Mouse (Mus musculus) hindbrain, postnatal 0 days (tissue): ENCODE measurements around the gene Gm4792. TPM values are rescaled to one million over a fixed set of nuclear protein-coding genes. Genes with fewer than 3 reads are reported as not detected.

Experiments used
- ATAC-seq: fragments of 200-750 bp; cut with Nextera tagmentation; 2 replicates; pipeline ENCODE4 v1.8.0; 2017; ENCODE audit warnings: mild to moderate bottlenecking, moderate TSS enrichment, moderate library complexity
- DNase-seq: peaks from one replicate; pipeline ENCODE4 v3.0.0-alpha.2; 2015; ENCODE audit warnings: low spot score
- H3K27ac ChIP-seq: fragments of 300-500 bp; sonication (generic); 2 replicates; pipeline ENCODE4 v1.5.1; 2014; ENCODE audit warnings: mild to moderate bottlenecking
- H3K27me3 ChIP-seq: fragments of 300-500 bp; sonication (generic); 2 replicates; pipeline ENCODE4 v1.6.1; 2014; ENCODE audit warnings: low read length, mixed read lengths; ENCODE audit not compliant: insufficient read depth
- H3K36me3 ChIP-seq: fragments of 300-500 bp; sonication (generic); 2 replicates; pipeline ENCODE4 v1.6.1; 2014; ENCODE audit warnings: low read length, mixed read lengths; ENCODE audit not compliant: insufficient read depth
- H3K4me1 ChIP-seq: fragments of 300-500 bp; sonication (generic); 2 replicates; pipeline ENCODE4 v1.6.1; 2014; ENCODE audit warnings: antibody characterized with exemption, low read length, mixed read lengths; ENCODE audit not compliant: insufficient read depth
- H3K4me2 ChIP-seq: fragments of 300-500 bp; sonication (generic); 2 replicates; pipeline ENCODE4 v1.6.1; 2014; ENCODE audit warnings: low read depth, mild to moderate bottlenecking, low read length, moderate library complexity, mixed read lengths
- H3K4me3 ChIP-seq: fragments of 300-500 bp; sonication (generic); 2 replicates; pipeline ENCODE4 v1.5.1; 2014; ENCODE audit warnings: low read length
- H3K9ac ChIP-seq: fragments of 300-500 bp; sonication (generic); replicated peaks from 2 replicates; pipeline ENCODE4 v1.6.1; 2014; ENCODE audit warnings: mild to moderate bottlenecking, low read length, moderate library complexity, mixed read lengths
- H3K9me3 ChIP-seq: fragments of 300-500 bp; sonication (generic); 2 replicates; pipeline ENCODE4 v1.6.1; 2016; ENCODE audit warnings: low read length, mixed read lengths
- CTCF ChIP-seq: IDR thresholded peaks from 2 replicates; pipeline ENCODE4 v1.5.1; 2016; ENCODE audit warnings: antibody characterized with exemption, control low read depth, low read depth
- WGBS: fragments of 180-500 bp; shearing (Covaris S2); extraction: QIAGEN DNeasy Blood & Tissue Kit; methylation state at CpG from one replicate; pipeline ENCODE4 v1.1.7; 2014; 5-methylcytosine and 5-hydroxymethylcytosine counted together
- polyA plus RNA-seq: library from polyadenylated mRNA; unstranded; fragments of >200 nt; fragmentation: Nextera tagmentation; extraction: Ambion mirVana; gene quantifications from 2 replicates; pipeline ENCODE4 v1.2.1, GENCODE M21; 2015
- total RNA-seq: library from RNA; depleted of rRNA; stranded (reverse); fragments of >200 nt; gene quantifications from 2 replicates; pipeline ENCODE4 v1.2.3, GENCODE M21; 2014; rRNA removed

Gene Gm4792
- total and polyA plus RNA-seq, 2 experiments from 2014 or later = 1.0 to 1.2 TPM

- DNase-seq = no peak
- H3K27ac ChIP-seq = no peak overlapping the region
- no peak for ATAC-seq
- H3K9ac ChIP-seq = no peak overlapping the region
- H3K4me3 ChIP-seq = no peak overlapping the region
- TF ChIP-seq CTCF = no peak
- no peaks in the 10 kb centered on the region for H3K9me3 ChIP-seq
- H3K4me1 ChIP-seq = peaks cover 7% of the 10 kb centered on the region; the same call in 1 of the 2 replicates
- H3K27me3 ChIP-seq = no peaks in the 10 kb centered on the region
- no peak overlapping the region for H3K4me2 ChIP-seq
- WGBS = 91% methylated on average over 7 of the region's 7 CpGs
- no peaks in the 10 kb centered on the region for H3K36me3 ChIP-seq
These were observed 50.7 kb downstream of the Gm4792 start for GRCm38 (mm10) chr10:94247748-94248349.

Other genes with a start within 250 kb of the Gm4792 start
- 5.2 and 8.5 TPM in 2 replicates for gene Nr2c1, start 150.7 kb downstream of the Gm4792 start, total RNA-seq
- gene Nr2c1, start 150.7 kb downstream of the Gm4792 start, polyA plus RNA-seq = 3.5 and 3.8 TPM in 2 replicates
- gene Ndufa12, start 100.0 kb downstream of the Gm4792 start, total RNA-seq = 203 and 253 TPM in 2 replicates
- 611 and 624 TPM in 2 replicates for gene Ndufa12, start 100.0 kb downstream of the Gm4792 start, polyA plus RNA-seq
- gene Tmcc3, start 13.2 kb upstream of the Gm4792 start, total RNA-seq = 9.7 and 10.5 TPM in 2 replicates
- gene Tmcc3, start 13.2 kb upstream of the Gm4792 start, polyA plus RNA-seq = 15.3 and 17.2 TPM in 2 replicates